Mouse (Mus musculus) myocyte (in vitro differentiated cells): Measurements from ENCODE around the gene Tcam1. TPM values are rescaled to one million over a fixed set of nuclear protein-coding genes. Genes with fewer than 3 reads are reported as not detected.
A peak's percentile ranks its signal among the peaks of the same experiment; 100 is the strongest.

Source experiments
- H3K27me3 ChIP-seq: one replicate; pipeline ENCODE4 v1.6.1; 2011; ENCODE audit not compliant: control insufficient read depth, insufficient read depth, insufficient read length
- H3K36me3 ChIP-seq: one replicate; pipeline ENCODE4 v1.6.1; 2011; ENCODE audit not compliant: control insufficient read depth, insufficient read depth
- H3K4me2 ChIP-seq: one replicate; pipeline ENCODE4 v1.6.1; 2011; ENCODE audit warnings: low read depth, control low read depth
- H3K4me3 ChIP-seq: one replicate; pipeline ENCODE4 v1.5.1; 2011; ENCODE audit warnings: mild to moderate bottlenecking, control low read depth, moderate library complexity
- H3K79me2 ChIP-seq: one replicate; pipeline ENCODE4 v1.6.1; 2011; ENCODE audit not compliant: control insufficient read depth, insufficient read depth
- H3ac ChIP-seq: one replicate; pipeline ENCODE4 v1.6.1; 2011; ENCODE audit not compliant: control insufficient read depth, insufficient read length
- CEBPB ChIP-seq: IDR thresholded peaks from 2 replicates; pipeline ENCODE4 v1.6.1; 2011; ENCODE audit warnings: mild to moderate bottlenecking, moderate library complexity; ENCODE audit not compliant: poor library complexity, insufficient read depth, severe bottlenecking
- E2F4 ChIP-seq: IDR thresholded peaks from one replicate; pipeline ENCODE4 v1.6.1; 2011; ENCODE audit warnings: mild to moderate bottlenecking, control low read depth, moderate library complexity; ENCODE audit not compliant: insufficient read depth
- MAX ChIP-seq: IDR thresholded peaks from one replicate; pipeline ENCODE4 v1.6.1; 2011; ENCODE audit warnings: low read depth, mild to moderate bottlenecking, control low read depth
- MYOD1 ChIP-seq, 3 experiments: IDR thresholded peaks; one replicate each; pipeline ENCODE4 v1.6.1; 2011; ENCODE audit warnings: control low read depth in 2 of 3, low read depth in 2 of 3, mild to moderate bottlenecking in 2 of 3, moderate library complexity in 1 of 3; ENCODE audit not compliant: insufficient read length in 2 of 3, control insufficient read depth in 1 of 3
- MYOG ChIP-seq, 3 experiments: IDR thresholded peaks; one replicate each; pipeline ENCODE4 v1.6.1; 2011; ENCODE audit warnings: control low read depth in 2 of 3, low read depth in 2 of 3, mild to moderate bottlenecking in 2 of 3; ENCODE audit not compliant: insufficient read length in 2 of 3, control insufficient read depth in 1 of 3, insufficient read depth in 1 of 3
- POLR2A ChIP-seq: IDR thresholded peaks from one replicate; pipeline ENCODE4 v1.6.1; 2011; ENCODE audit warnings: low read depth, mild to moderate bottlenecking, control low read depth, moderate library complexity; ENCODE audit not compliant: insufficient read length
- POLR2AphosphoS2 ChIP-seq: IDR thresholded peaks from one replicate; pipeline ENCODE4 v1.6.1; 2011; ENCODE audit warnings: low read depth, control low read depth; ENCODE audit not compliant: insufficient read length
- REST ChIP-seq: IDR thresholded peaks from one replicate; pipeline ENCODE4 v1.6.1; 2011; ENCODE audit warnings: mild to moderate bottlenecking, control low read depth, moderate library complexity; ENCODE audit not compliant: insufficient read depth, insufficient read length
- SRF ChIP-seq: IDR thresholded peaks from one replicate; pipeline ENCODE4 v1.6.1; 2011; ENCODE audit warnings: low read depth; ENCODE audit not compliant: control insufficient read depth, insufficient read length
- TCF12 ChIP-seq: IDR thresholded peaks from one replicate; pipeline ENCODE4 v1.6.1; 2011; ENCODE audit warnings: mild to moderate bottlenecking, control low read depth; ENCODE audit not compliant: poor library complexity, insufficient read depth, severe bottlenecking
- TCF3 ChIP-seq: IDR thresholded peaks from one replicate; pipeline ENCODE4 v1.6.1; 2011; ENCODE audit warnings: low read depth, control low read depth; ENCODE audit not compliant: insufficient read length
- USF1 ChIP-seq: IDR thresholded peaks from one replicate; pipeline ENCODE4 v1.6.1; 2011; ENCODE audit warnings: low read depth, mild to moderate bottlenecking, control low read depth, moderate library complexity
- polyA plus RNA-seq: library from polyadenylated mRNA; unstranded; fragments of >200 nt; fragmentation: generic; extraction: Trizol; gene quantifications from one replicate; pipeline ENCODE4 v1.2.1, GENCODE M21; 2012; ENCODE audit warnings: missing spikeins

Gene Tcam1
- polyA plus RNA-seq, 1 experiment = 0.11 TPM

DNA sequence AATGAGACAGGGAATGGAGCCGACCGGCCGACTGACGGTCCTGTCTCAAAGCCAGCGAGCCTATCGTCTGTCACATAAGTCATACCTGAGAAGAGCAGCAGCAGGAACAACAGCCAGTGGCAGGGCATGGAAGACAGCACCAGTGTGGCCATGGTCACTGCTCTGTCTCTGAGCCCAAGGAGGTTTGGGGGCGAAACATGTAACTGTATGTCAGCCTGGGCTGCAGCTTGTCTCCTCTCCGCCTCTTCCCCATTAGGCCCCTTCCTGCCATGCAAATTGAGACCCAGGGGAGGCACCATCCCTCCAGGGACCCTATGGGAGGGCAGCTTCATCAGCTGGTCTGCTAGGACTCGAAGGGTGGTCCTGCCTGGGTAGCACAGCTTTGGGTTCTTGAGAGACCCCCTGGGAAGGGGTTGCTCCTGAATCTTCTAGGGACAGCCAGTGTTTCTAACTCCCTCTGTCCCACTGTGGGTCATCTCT is 37.9 kb downstream of the Tcam1 start, which contains the start of gene Cd79b:
Cd79b (minus strand) TSS at position 430 of the 480 bp plus-strand sequence.
- H3K36me3 ChIP-seq = no peaks in the 10 kb centered on the region
- no peak within 1 kb of the TSS for H3K4me3 ChIP-seq
- no peak within 1 kb of the TSS for H3ac ChIP-seq
- no peak within 1 kb of the TSS for H3K4me2 ChIP-seq
- H3K27me3 ChIP-seq = peaks cover 62% of the 10 kb centered on the region
- TF ChIP-seq USF1 (no peak), POLR2A (no peak), CEBPB (no peak), MYOD1 (IDR thresholded peaks at IDR 0.05; ENCODE audit: control insufficient read depth in 1 of 3, insufficient read length in 2 of 3, low read depth in 2 of 3) (no peak), E2F4 (no peak), MAX (no peak), MYOG (IDR thresholded peaks at IDR 0.05; ENCODE audit: control insufficient read depth in 1 of 3, insufficient read depth in 1 of 3, insufficient read length in 2 of 3, low read depth in 2 of 3) (no peak), SRF (no peak), REST (no peak), TCF3 (no peak), TCF12 (no peak), POLR2AphosphoS2 (no peak)
- no peaks in the 10 kb centered on the region for H3K79me2 ChIP-seq

DNA sequence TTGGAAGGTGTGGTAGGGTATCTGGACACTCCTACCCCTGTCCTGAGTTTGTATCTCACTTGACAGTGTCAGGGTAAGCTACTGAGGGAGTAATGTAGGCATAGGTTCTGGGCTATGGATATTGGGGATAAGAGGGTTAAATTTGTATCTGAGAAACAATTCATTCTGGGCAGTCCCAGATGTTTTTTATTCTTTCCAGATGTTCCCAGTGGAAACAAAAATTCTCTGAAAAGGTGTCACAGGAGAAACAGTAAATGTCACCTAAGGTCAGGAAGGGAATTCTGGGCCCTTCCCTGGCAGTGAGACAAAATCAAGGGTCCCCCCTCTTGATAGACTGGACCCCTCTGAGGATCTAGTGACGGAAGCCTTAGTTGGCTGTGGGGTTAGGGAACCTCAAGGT is 39.9 kb downstream of the Tcam1 start:
- H3ac ChIP-seq = no peak overlapping the region
- no peaks in the 10 kb centered on the region for H3K79me2 ChIP-seq
- no peaks in the 10 kb centered on the region for H3K36me3 ChIP-seq
- TF ChIP-seq USF1 = no peak
- no peak for TF ChIP-seq MAX
- no peak for TF ChIP-seq POLR2A
- no peak for TF ChIP-seq TCF3
- no peak for TF ChIP-seq CEBPB
- H3K27me3 ChIP-seq = peaks cover 71% of the 10 kb centered on the region
- H3K4me2 ChIP-seq = no peak overlapping the region
- no peak overlapping the region for H3K4me3 ChIP-seq

DNA sequence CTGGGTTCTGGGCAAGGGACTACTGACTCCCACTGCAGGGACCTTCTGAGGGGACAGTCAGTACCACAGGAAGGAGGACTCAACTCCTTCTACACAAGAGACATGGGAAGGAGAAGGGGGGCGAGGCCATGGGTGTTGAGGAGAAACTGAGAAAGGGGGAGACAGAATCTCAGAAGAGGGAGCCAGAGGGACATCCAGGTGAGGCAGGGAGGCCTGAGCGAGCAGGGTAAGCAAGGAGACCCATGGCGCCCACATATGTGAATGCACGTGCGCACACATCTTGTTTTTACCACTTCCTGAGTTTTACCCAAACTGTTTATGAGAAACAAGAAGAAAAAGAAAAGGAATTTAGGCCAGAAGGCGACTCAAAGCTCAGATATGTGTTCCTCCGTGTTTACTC is 41.3 kb downstream of the Tcam1 start:
- Histone ChIP-seq H3ac (no peak overlapping the region), H3K4me2 (no peak overlapping the region), H3K36me3 (no peaks in the 10 kb centered on the region), H3K4me3 (no peak overlapping the region), H3K79me2 (no peaks in the 10 kb centered on the region), H3K27me3 (peaks cover 68% of the 10 kb centered on the region)
- TF ChIP-seq MYOD1 (IDR thresholded peaks at IDR 0.05; ENCODE audit: control insufficient read depth in 1 of 3, insufficient read length in 2 of 3, low read depth in 2 of 3) (no peak), MAX (no peak), REST (no peak), USF1 (no peak), E2F4 (no peak), POLR2A (no peak), MYOG (IDR thresholded peaks at IDR 0.05; ENCODE audit: control insufficient read depth in 1 of 3, insufficient read depth in 1 of 3, insufficient read length in 2 of 3, low read depth in 2 of 3) (no peak), TCF3 (no peak), POLR2AphosphoS2 (no peak), TCF12 (no peak), CEBPB (no peak), SRF (no peak)

DNA sequence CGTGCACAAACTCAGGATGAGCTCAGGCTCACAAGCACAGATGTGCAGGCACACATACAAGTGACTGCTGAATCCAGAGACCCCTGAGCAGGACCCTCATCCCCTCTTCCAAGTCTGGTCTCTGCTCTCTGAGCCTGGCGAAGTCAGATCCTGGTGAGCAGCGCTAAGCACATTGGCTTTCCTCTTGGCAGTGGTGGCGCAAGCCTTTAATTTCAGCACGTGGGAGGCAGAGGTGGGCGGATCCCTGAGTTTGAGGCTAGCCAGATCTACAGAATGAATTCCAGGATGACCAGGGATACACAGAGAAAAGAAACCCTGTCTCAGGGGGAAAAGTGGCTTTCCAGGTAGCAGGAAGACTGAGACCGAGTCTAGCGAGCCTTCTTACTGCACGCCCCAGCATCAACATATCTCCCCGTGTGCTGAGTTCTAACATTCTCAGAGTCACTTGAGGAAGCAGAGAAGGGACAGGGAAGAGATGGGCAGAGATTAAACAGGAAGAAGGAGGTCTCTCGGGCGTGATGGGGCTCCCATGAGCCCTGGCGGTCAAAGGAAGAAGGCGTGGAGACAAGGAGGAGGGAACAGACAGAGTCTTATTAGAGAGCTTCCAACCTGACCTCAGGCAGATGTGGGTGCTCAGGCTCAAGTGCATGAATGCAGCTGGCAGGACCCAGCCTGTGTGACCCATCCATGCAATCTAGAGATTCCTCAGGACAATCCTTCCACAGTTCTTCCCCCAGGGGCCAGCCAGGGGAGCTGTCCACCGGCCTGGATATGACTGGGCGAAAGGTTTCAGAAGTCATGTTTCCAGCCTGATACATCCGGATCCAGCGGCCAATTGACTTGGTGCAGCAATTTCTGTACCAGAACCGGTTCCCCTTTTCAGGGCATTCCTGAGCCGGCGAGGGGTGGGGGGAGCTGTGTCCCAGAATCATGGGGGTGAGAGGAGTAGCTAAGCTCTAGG is 42.2 kb downstream of the Tcam1 start:
- Histone ChIP-seq H3K36me3 (no peaks in the 10 kb centered on the region), H3K27me3 (peaks cover 63% of the 10 kb centered on the region), H3K4me3 (no peak overlapping the region), H3ac (no peak overlapping the region), H3K79me2 (no peaks in the 10 kb centered on the region), H3K4me2 (no peak overlapping the region)
- TF ChIP-seq TCF3 (no peak), TCF12 (no peak), USF1 (no peak), MAX (no peak), REST (no peak), POLR2A (no peak), MYOG (IDR thresholded peaks at IDR 0.05; ENCODE audit: control insufficient read depth in 1 of 3, insufficient read depth in 1 of 3, insufficient read length in 2 of 3, low read depth in 2 of 3) (no peak), MYOD1 (IDR thresholded peaks at IDR 0.05; ENCODE audit: control insufficient read depth in 1 of 3, insufficient read length in 2 of 3, low read depth in 2 of 3) (no peak)

DNA sequence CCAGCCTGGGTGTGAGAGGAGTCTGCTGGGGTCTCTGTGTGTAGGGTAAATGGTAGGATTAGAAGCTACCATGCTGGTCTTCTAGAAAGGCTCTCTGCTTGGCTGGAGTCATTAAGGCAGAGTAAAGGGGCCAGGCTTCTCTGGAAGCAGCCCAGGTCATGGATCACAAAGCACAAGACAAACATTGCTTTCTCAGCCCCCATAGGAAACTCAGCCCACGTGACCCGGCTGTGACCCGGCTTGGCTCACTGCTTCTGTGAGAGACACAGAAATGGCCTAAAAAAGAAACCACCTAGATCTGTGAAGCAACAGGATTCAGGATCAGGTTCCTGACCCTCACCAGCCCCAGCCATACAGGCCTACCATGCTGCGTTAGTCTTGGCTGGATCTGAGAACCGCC is 48.4 kb downstream of the Tcam1 start:
- H3K79me2 ChIP-seq = no peaks in the 10 kb centered on the region
- H3ac ChIP-seq = no peak overlapping the region
- H3K4me3 ChIP-seq = no peak overlapping the region
- TF ChIP-seq POLR2A (no peak), REST (no peak), E2F4 (no peak), SRF (no peak), USF1 (peak; percentile 29)
- H3K36me3 ChIP-seq = no peaks in the 10 kb centered on the region
- H3K4me2 ChIP-seq = no peak overlapping the region
- peaks cover 27% of the 10 kb centered on the region for H3K27me3 ChIP-seq
